Mouse (Mus musculus) lung, postnatal 0 days (tissue): ENCODE results near the gene Ssh2. TPM values are rescaled to one million over a fixed set of nuclear protein-coding genes. Genes with fewer than 3 reads are reported as not detected.
"Not testable (repeated sequence)": the region's sequence is repeated elsewhere in the genome, so short reads cannot be mapped to it uniquely, and the experiment has no call there.

Experiments used
- ATAC-seq: fragments of 200-750 bp; cut with Nextera tagmentation; 2 replicates; pipeline ENCODE4 v1.8.0; 2017; ENCODE audit warnings: moderate library complexity
- DNase-seq: peaks from one replicate; pipeline ENCODE4 v3.0.0-alpha.2; 2016; ENCODE audit warnings: low spot score
- H3K27ac ChIP-seq: fragments of 300-500 bp; sonication (generic); 2 replicates; pipeline ENCODE4 v1.5.1; 2014; ENCODE audit warnings: antibody characterized with exemption, mild to moderate bottlenecking, low read length, mixed read lengths
- H3K27me3 ChIP-seq: fragments of 300-500 bp; sonication (generic); replicated peaks from 2 replicates; pipeline ENCODE4 v1.6.1; 2014; ENCODE audit warnings: low read length, mixed read lengths; ENCODE audit not compliant: insufficient read depth
- H3K36me3 ChIP-seq: fragments of 300-500 bp; sonication (generic); 2 replicates; pipeline ENCODE4 v1.6.1; 2014; ENCODE audit warnings: low read length, mixed read lengths; ENCODE audit not compliant: insufficient read depth
- H3K4me1 ChIP-seq: fragments of 300-500 bp; sonication (generic); 2 replicates; pipeline ENCODE4 v1.6.1; 2014; ENCODE audit warnings: antibody characterized with exemption, low read depth, low read length, mixed read lengths; ENCODE audit not compliant: insufficient read depth
- H3K4me2 ChIP-seq: fragments of 300-500 bp; sonication (generic); replicated peaks from 2 replicates; pipeline ENCODE4 v1.6.1; 2014; ENCODE audit warnings: low read depth, mild to moderate bottlenecking, low read length, moderate library complexity, mixed read lengths
- H3K4me3 ChIP-seq: fragments of 300-500 bp; sonication (generic); 2 replicates; pipeline ENCODE4 v1.5.1; 2014; ENCODE audit warnings: low read depth, low read length
- H3K9ac ChIP-seq: fragments of 300-500 bp; sonication (generic); replicated peaks from 2 replicates; pipeline ENCODE4 v1.6.1; 2014; ENCODE audit warnings: low read depth, mild to moderate bottlenecking
- H3K9me3 ChIP-seq: fragments of 300-500 bp; sonication (generic); 2 replicates; pipeline ENCODE4 v1.6.1; 2016; ENCODE audit warnings: low read length, mixed read lengths
- CTCF ChIP-seq: IDR thresholded peaks from 2 replicates; pipeline ENCODE4 v1.5.1; 2016; ENCODE audit warnings: antibody characterized with exemption, mild to moderate bottlenecking
- EP300 ChIP-seq: IDR thresholded peaks from 2 replicates; pipeline ENCODE4 v1.6.1; 2016; ENCODE audit warnings: antibody characterized with exemption, mild to moderate bottlenecking, control low read depth
- WGBS: fragments of 180-500 bp; shearing (Covaris S2); extraction: QIAGEN DNeasy Blood & Tissue Kit; methylation state at CpG from one replicate; pipeline ENCODE4 v1.1.7; 2014; 5-methylcytosine and 5-hydroxymethylcytosine counted together
- polyA plus RNA-seq: library from polyadenylated mRNA; unstranded; fragments of >200 nt; fragmentation: Nextera tagmentation; extraction: Ambion mirVana; gene quantifications from 2 replicates; pipeline ENCODE4 v1.2.1, GENCODE M21; 2015

Gene Ssh2
- polyA plus RNA-seq, 1 experiment from 2014 or later = 13.2 TPM

- no peak overlapping the region for H3K9ac ChIP-seq
- no peaks in the 10 kb centered on the region for H3K4me1 ChIP-seq
- no peaks in the 10 kb centered on the region for H3K27me3 ChIP-seq
- 77% methylated on average over 7 of the region's 7 CpGs for WGBS
- no peaks in the 10 kb centered on the region for H3K36me3 ChIP-seq
- ATAC-seq (no peak), DNase-seq (no peak)
- no peak overlapping the region for H3K27ac ChIP-seq
- no peak overlapping the region for H3K4me3 ChIP-seq
- H3K4me2 ChIP-seq = no peak overlapping the region
- no peaks in the 10 kb centered on the region for H3K9me3 ChIP-seq
- TF ChIP-seq CTCF (no peak), EP300 (no peak)
Measured at GRCm38 (mm10) chr11:77240466-77241246, 24.6 kb downstream of the Ssh2 start.

- Histone ChIP-seq H3K9me3 (no peaks in the 10 kb centered on the region), H3K4me1 (no peaks in the 10 kb centered on the region), H3K4me3 (no peak overlapping the region), H3K27ac (no peak overlapping the region), H3K27me3 (no peaks in the 10 kb centered on the region), H3K36me3 (no peaks in the 10 kb centered on the region), H3K4me2 (no peak overlapping the region), H3K9ac (no peak overlapping the region)
- 29% methylated on average over 2 of the region's 2 CpGs for WGBS
- no peak for TF ChIP-seq CTCF
- TF ChIP-seq EP300 = no peak
- DNase-seq (peak; percentile 34), ATAC-seq (no peak)
Measured at GRCm38 (mm10) chr11:77242912-77243311, 26.8 kb downstream of the Ssh2 start.

GRCm38 (mm10) chr11:77252826-77253225, 36.7 kb downstream of the Ssh2 start:
- no peaks in the 10 kb centered on the region for H3K36me3 ChIP-seq
- 72% methylated on average over 2 of the region's 2 CpGs for WGBS
- TF ChIP-seq EP300 = no peak
- TF ChIP-seq CTCF = no peak
- no peak overlapping the region for H3K9ac ChIP-seq
- H3K4me3 ChIP-seq = no peak overlapping the region
- no peaks in the 10 kb centered on the region for H3K27me3 ChIP-seq
- no peak overlapping the region for H3K4me2 ChIP-seq
- H3K9me3 ChIP-seq = no peaks in the 10 kb centered on the region
- H3K27ac ChIP-seq = no peak overlapping the region
- H3K4me1 ChIP-seq = no peaks in the 10 kb centered on the region
- ATAC-seq = no peak
- no peak for DNase-seq

GRCm38 (mm10) chr11:77259441-77259840, 43.4 kb downstream of the Ssh2 start:
- Histone ChIP-seq H3K27ac (no peak overlapping the region), H3K4me1 (no peaks in the 10 kb centered on the region), H3K4me2 (no peak overlapping the region), H3K4me3 (no peak overlapping the region), H3K27me3 (no peaks in the 10 kb centered on the region), H3K9ac (no peak overlapping the region), H3K36me3 (no peaks in the 10 kb centered on the region), H3K9me3 (no peaks in the 10 kb centered on the region)
- TF ChIP-seq EP300 (no peak), CTCF (no peak)
- ATAC-seq (no peak), DNase-seq (no peak)
- WGBS = 55% methylated on average over 2 of the region's 2 CpGs

- DNase-seq = no peak
- no peaks in the 10 kb centered on the region for H3K27me3 ChIP-seq
- H3K4me2 ChIP-seq = no peak overlapping the region
- H3K4me3 ChIP-seq = no peak overlapping the region
- no peaks in the 10 kb centered on the region for H3K9me3 ChIP-seq
- no peak for TF ChIP-seq EP300
- no peak for TF ChIP-seq CTCF
- no peaks in the 10 kb centered on the region for H3K36me3 ChIP-seq
- ATAC-seq = no peak
- H3K9ac ChIP-seq = no peak overlapping the region
- H3K4me1 ChIP-seq = no peaks in the 10 kb centered on the region
- 69% methylated on average over 2 of the region's 2 CpGs for WGBS
- no peak overlapping the region for H3K27ac ChIP-seq
Measured at GRCm38 (mm10) chr11:77267401-77267800, 51.3 kb downstream of the Ssh2 start.

GRCm38 (mm10) chr11:77276000-77276399, 59.9 kb downstream of the Ssh2 start:
- H3K9ac ChIP-seq = no peak overlapping the region

GRCm38 (mm10) chr11:77278538-77278937, 62.5 kb downstream of the Ssh2 start:
- not testable (repeated sequence) for H3K4me3 ChIP-seq, ATAC-seq, H3K27me3 ChIP-seq, H3K4me1 ChIP-seq, DNase-seq, H3K9ac ChIP-seq, H3K4me2 ChIP-seq, H3K36me3 ChIP-seq, H3K27ac ChIP-seq, H3K9me3 ChIP-seq
- 100% methylated on average over 1 of the region's 1 CpGs for WGBS

More at GRCm38 (mm10) chr11:77276000-77276399, 59.9 kb downstream of the Ssh2 start:
- no peak overlapping the region for H3K4me3 ChIP-seq
- H3K4me1 ChIP-seq = no peaks in the 10 kb centered on the region
- H3K27me3 ChIP-seq = no peaks in the 10 kb centered on the region
- no peak overlapping the region for H3K27ac ChIP-seq
- H3K36me3 ChIP-seq = no peaks in the 10 kb centered on the region
- no peaks in the 10 kb centered on the region for H3K9me3 ChIP-seq
- 86% methylated on average over 2 of the region's 2 CpGs for WGBS
- no peak overlapping the region for H3K4me2 ChIP-seq
- no peak for ATAC-seq
- no peak for DNase-seq
- no peak for TF ChIP-seq CTCF
- TF ChIP-seq EP300 = no peak
